Mouse (Mus musculus) lung, embryonic 14.5 days (tissue): ENCODE data around the gene Fam222a. TPM values are rescaled to one million over a fixed set of nuclear protein-coding genes. Genes with fewer than 3 reads are reported as not detected.

Experiments used
- ATAC-seq: fragments of 200-750 bp; cut with Nextera tagmentation; 2 replicates; pipeline ENCODE4 v1.8.0; 2017; ENCODE audit warnings: mild to moderate bottlenecking, moderate TSS enrichment, moderate library complexity; ENCODE audit not compliant: insufficient read depth
- DNase-seq: peaks from one replicate; pipeline ENCODE4 v3.0.0-alpha.2; 2015
- H3K27ac ChIP-seq: fragments of 300-500 bp; sonication (generic); 2 replicates; pipeline ENCODE4 v1.5.1; 2014; ENCODE audit warnings: low read depth, mild to moderate bottlenecking, moderate library complexity
- H3K27me3 ChIP-seq: fragments of 300-500 bp; sonication (generic); 2 replicates; pipeline ENCODE4 v1.6.1; 2014; ENCODE audit warnings: low read length, control low read depth; ENCODE audit not compliant: insufficient read depth
- H3K36me3 ChIP-seq: fragments of 300-500 bp; sonication (generic); 2 replicates; pipeline ENCODE4 v1.6.1; 2014; ENCODE audit warnings: control low read depth; ENCODE audit not compliant: insufficient read depth
- H3K4me1 ChIP-seq: fragments of 300-500 bp; sonication (generic); 2 replicates; pipeline ENCODE4 v1.6.1; 2014; ENCODE audit warnings: antibody characterized with exemption, control low read depth; ENCODE audit not compliant: insufficient read depth
- H3K4me2 ChIP-seq: fragments of 300-500 bp; sonication (generic); 2 replicates; pipeline ENCODE4 v1.6.1; 2014; ENCODE audit warnings: mild to moderate bottlenecking
- H3K4me3 ChIP-seq: fragments of 300-500 bp; sonication (generic); 2 replicates; pipeline ENCODE4 v1.5.1; 2014; ENCODE audit warnings: low read depth, low read length
- H3K9ac ChIP-seq: fragments of 300-500 bp; sonication (generic); 2 replicates; pipeline ENCODE4 v1.6.1; 2014
- H3K9me3 ChIP-seq: fragments of 300-500 bp; sonication (generic); 2 replicates; pipeline ENCODE4 v1.6.1; 2016; ENCODE audit warnings: low read depth, low read length, control low read depth
- CTCF ChIP-seq: IDR thresholded peaks from 2 replicates; pipeline ENCODE4 v1.5.1; 2016; ENCODE audit warnings: antibody characterized with exemption, low read depth
- WGBS: fragments of 180-500 bp; shearing (Covaris S2); extraction: QIAGEN DNeasy Blood & Tissue Kit; methylation state at CpG from one replicate; pipeline ENCODE4 v1.1.7; 2014; 5-methylcytosine and 5-hydroxymethylcytosine counted together
- polyA plus RNA-seq: library from polyadenylated mRNA; unstranded; fragments of >200 nt; fragmentation: Nextera tagmentation; extraction: Ambion mirVana; gene quantifications from 2 replicates; pipeline ENCODE4 v1.2.1, GENCODE M21; 2014

Gene Fam222a
- 2.3 and 2.5 TPM in 2 replicates for polyA plus RNA-seq

- no peaks in the 10 kb centered on the region for H3K9me3 ChIP-seq
- H3K27ac ChIP-seq: peak within 1 kb of the TSS; percentile 36; the same call in 1 of the 2 replicates
- H3K9ac ChIP-seq: peak within 1 kb of the TSS; percentile 54
- H3K4me3 ChIP-seq: peak within 1 kb of the TSS; percentile 68
- no peaks in the 10 kb centered on the region for H3K36me3 ChIP-seq
- peak; percentile 55; the same call in 1 of the 2 replicates for TF ChIP-seq CTCF
- H3K27me3 ChIP-seq: peaks cover 25% of the 10 kb centered on the region
- peak within 1 kb of the TSS; percentile 99 for H3K4me2 ChIP-seq
- ATAC-seq (peak; percentile 45), DNase-seq (peak; percentile 85)
- peaks cover 29% of the 10 kb centered on the region for H3K4me1 ChIP-seq
- WGBS: under 1% methylated on average over 72 of the region's 72 CpGs
These were observed at the start of gene Fam222a for GRCm38 (mm10) chr5:114567565-114568197. Gene Fam222a (plus strand): TSS chr5:114568016.

GRCm38 (mm10) chr5:114528355-114528754, 39.5 kb upstream of the Fam222a start:
- H3K4me3 ChIP-seq: no peak overlapping the region
- no peak overlapping the region for H3K9ac ChIP-seq
- H3K27me3 ChIP-seq: no peaks in the 10 kb centered on the region
- WGBS: 85% methylated on average over 6 of the region's 6 CpGs
- no peaks in the 10 kb centered on the region for H3K4me1 ChIP-seq
- H3K36me3 ChIP-seq: no peaks in the 10 kb centered on the region
- H3K4me2 ChIP-seq: no peak overlapping the region
- no peak overlapping the region for H3K27ac ChIP-seq
- DNase-seq (no peak), ATAC-seq (no peak)
- TF ChIP-seq CTCF: no peak
- H3K9me3 ChIP-seq: no peaks in the 10 kb centered on the region

GRCm38 (mm10) chr5:114530337-114530736, 37.5 kb upstream of the Fam222a start:
- no peak for TF ChIP-seq CTCF
- Histone ChIP-seq H3K4me3 (no peak overlapping the region), H3K4me1 (no peaks in the 10 kb centered on the region), H3K4me2 (no peak overlapping the region), H3K36me3 (no peaks in the 10 kb centered on the region), H3K9me3 (no peaks in the 10 kb centered on the region), H3K27me3 (no peaks in the 10 kb centered on the region), H3K27ac (no peak overlapping the region), H3K9ac (no peak overlapping the region)
- DNase-seq (no peak), ATAC-seq (no peak)
- 70% methylated on average over 6 of the region's 6 CpGs for WGBS

GRCm38 (mm10) chr5:114532055-114532454, 35.8 kb upstream of the Fam222a start:
- TF ChIP-seq CTCF: no peak
- no peaks in the 10 kb centered on the region for H3K36me3 ChIP-seq
- DNase-seq (no peak), ATAC-seq (no peak)
- no peak overlapping the region for H3K4me2 ChIP-seq
- no peaks in the 10 kb centered on the region for H3K4me1 ChIP-seq
- no peak overlapping the region for H3K4me3 ChIP-seq
- no peak overlapping the region for H3K27ac ChIP-seq
- no peak overlapping the region for H3K9ac ChIP-seq
- WGBS: 66% methylated on average over 6 of the region's 6 CpGs
- no peaks in the 10 kb centered on the region for H3K9me3 ChIP-seq
- peaks cover 2% of the 10 kb centered on the region; the same call in 1 of the 2 replicates for H3K27me3 ChIP-seq

- peak overlapping the region; percentile 47 for H3K4me2 ChIP-seq
- H3K27me3 ChIP-seq: peaks cover 14% of the 10 kb centered on the region; the same call in 1 of the 2 replicates
- H3K36me3 ChIP-seq: no peaks in the 10 kb centered on the region
- 12% methylated on average over 26 of the region's 26 CpGs for WGBS
- H3K27ac ChIP-seq: no peak overlapping the region
- no peak overlapping the region; the same call in 1 of the 2 replicates for H3K4me3 ChIP-seq
- no peaks in the 10 kb centered on the region for H3K4me1 ChIP-seq
- H3K9me3 ChIP-seq: no peaks in the 10 kb centered on the region
- TF ChIP-seq CTCF: no peak
- ATAC-seq: no peak; the same call in 1 of the 2 replicates
- H3K9ac ChIP-seq: no peak overlapping the region; the same call in 1 of the 2 replicates
- peak; percentile 43 for DNase-seq
These were observed 30.4 kb upstream of the Fam222a start for GRCm38 (mm10) chr5:114537308-114538020.

GRCm38 (mm10) chr5:114538021-114538405, 29.8 kb upstream of the Fam222a start:
- DNase-seq (peak; percentile 70), ATAC-seq (0 out of 2 replicates have a peak, but pooled peaks have one; percentile 45)
- 11% methylated on average over 8 of the region's 8 CpGs for WGBS
- no peak overlapping the region; the same call in 1 of the 2 replicates for H3K4me3 ChIP-seq
- peaks cover 14% of the 10 kb centered on the region; the same call in 1 of the 2 replicates for H3K27me3 ChIP-seq
- no peaks in the 10 kb centered on the region for H3K36me3 ChIP-seq
- TF ChIP-seq CTCF: no peak
- H3K4me1 ChIP-seq: no peaks in the 10 kb centered on the region
- no peaks in the 10 kb centered on the region for H3K9me3 ChIP-seq
- H3K9ac ChIP-seq: no peak overlapping the region; the same call in 1 of the 2 replicates
- no peak overlapping the region for H3K27ac ChIP-seq
- peak overlapping the region; percentile 47 for H3K4me2 ChIP-seq

GRCm38 (mm10) chr5:114538752-114539151, 29.1 kb upstream of the Fam222a start:
- Histone ChIP-seq H3K4me1 (no peaks in the 10 kb centered on the region), H3K9ac (no peak overlapping the region), H3K27me3 (peaks cover 14% of the 10 kb centered on the region; the same call in 1 of the 2 replicates), H3K27ac (no peak overlapping the region), H3K36me3 (no peaks in the 10 kb centered on the region), H3K4me3 (no peak overlapping the region), H3K4me2 (no peak overlapping the region), H3K9me3 (no peaks in the 10 kb centered on the region)
- ATAC-seq (no peak), DNase-seq (no peak)
- WGBS: 29% methylated on average over 4 of the region's 4 CpGs
- no peak for TF ChIP-seq CTCF
